Mouse (Mus musculus) Patski (cell line): ENCODE measurements around the gene Mical3. TPM values are rescaled to one million over a fixed set of nuclear protein-coding genes. Genes with fewer than 3 reads are reported as not detected.

Source experiments
- ATAC-seq: fragments of 100-300 bp; one replicate; pipeline ENCODE4 v1.8.0; 2021
- CTCF ChIA-PET: fragments of 350-600 bp; sonication (Branson Sonifier 250); formaldehyde crosslinking; loops from one replicate; lab custom pipeline; 2022; ENCODE audit warnings: inconsistent platforms; lab: Charles Lee
- POLR2A ChIA-PET: fragments of 350-600 bp; sonication (Branson Sonifier 250); formaldehyde crosslinking; loops from one replicate; lab custom pipeline; 2022; ENCODE audit warnings: antibody characterized with exemption, inconsistent platforms; lab: Charles Lee
- DNase-seq: peaks from one replicate; pipeline ENCODE4 v3.0.0-alpha.2; 2011; ENCODE audit warnings: low read depth, low spot score
- H3K27me3 ChIP-seq: fragments of 371-371 bp; one replicate; pipeline ENCODE4 v1.5.1; 2021
- CTCF ChIP-seq: fragments of 100-300 bp; IDR thresholded peaks from one replicate; pipeline ENCODE4 v1.5.1; 2021
- in situ Hi-C: fragments of 300-500 bp; cut with MboI; formaldehyde crosslinking; loops from 3 replicates; pipeline ENCODE4 v1.11.1; 2018; ENCODE audit warnings: low pct_unique_long_range_greater_than_20kb, mixed read lengths
- polyA plus RNA-seq: library from polyadenylated mRNA; unstranded; gene quantifications from one replicate; pipeline ENCODE4 v1.2.3, GENCODE M21; 2021

Mical3 gene
- polyA plus RNA-seq, 1 experiment from 2014 or later: 47.3 TPM

- ChIA-PET POLR2A (no interaction called here), CTCF (interaction anchor here (1.2 kb wide), 1 partner anchor 9 kb away, joined by 4 read pairs; no protein-coding TSS in a partner anchor)
- ATAC-seq: no peak
- H3K27me3 ChIP-seq: no peaks in the 10 kb centered on the region
- no peak for TF ChIP-seq CTCF
- in situ Hi-C loops: no loop called here
- no peak for DNase-seq
Observed at GRCm38 (mm10) chr6:121063771-121064170, 67.0 kb downstream of the Mical3 start.

- H3K27me3 ChIP-seq: no peaks in the 10 kb centered on the region
- POLR2A ChIA-PET: no interaction called here
- no peak for TF ChIP-seq CTCF
- ATAC-seq (no peak), DNase-seq (no peak)
- CTCF ChIA-PET: no interaction called here
- in situ Hi-C loops: no loop called here
Observed at GRCm38 (mm10) chr6:121062891-121063408, 67.8 kb downstream of the Mical3 start.

- no peak for TF ChIP-seq CTCF
- ATAC-seq (no peak), DNase-seq (no peak)
- no peaks in the 10 kb centered on the region for H3K27me3 ChIP-seq
- CTCF ChIA-PET: interaction anchor here (1.0 to 1.6 kb wide), 2 partner anchors 8 to 71 kb away, joined by 3 to 5 read pairs; no protein-coding TSS in a partner anchor
- POLR2A ChIA-PET: interaction anchor here (1.0 kb wide), 1 partner anchor 8 kb away, joined by 4 read pairs; no protein-coding TSS in a partner anchor
- in situ Hi-C loops: no loop called here
Observed at GRCm38 (mm10) chr6:121058039-121058438, 72.8 kb downstream of the Mical3 start.

GRCm38 (mm10) chr6:121057181-121057956 is 73.4 kb downstream of the Mical3 start:
- DNase-seq (no peak), ATAC-seq (no peak)

GRCm38 (mm10) chr6:121055496-121055895 is 75.3 kb downstream of the Mical3 start:
- ChIA-PET POLR2A (no interaction called here), CTCF (no interaction called here)
- no peak for TF ChIP-seq CTCF
- DNase-seq: no peak
- ATAC-seq: no peak
- in situ Hi-C loops: no loop called here
- H3K27me3 ChIP-seq: no peaks in the 10 kb centered on the region

More at GRCm38 (mm10) chr6:121057181-121057956, 73.4 kb downstream of the Mical3 start:
- ChIA-PET POLR2A (interaction anchor here (1.0 kb wide), 1 partner anchor 9 kb away, joined by 4 read pairs; no protein-coding TSS in a partner anchor), CTCF (interaction anchor here (1.0 to 1.6 kb wide), 2 partner anchors 9 to 70 kb away, joined by 3 to 5 read pairs; no protein-coding TSS in a partner anchor)
- no peak for TF ChIP-seq CTCF
- in situ Hi-C loops: no loop called here
- H3K27me3 ChIP-seq: no peaks in the 10 kb centered on the region

- no peak for ATAC-seq
- POLR2A ChIA-PET: no interaction called here
- DNase-seq: no peak
- no peaks in the 10 kb centered on the region for H3K27me3 ChIP-seq
- in situ Hi-C loops: no loop called here
- no peak for TF ChIP-seq CTCF
- CTCF ChIA-PET: no interaction called here
Observed at GRCm38 (mm10) chr6:121054908-121055307, 75.9 kb downstream of the Mical3 start.

GRCm38 (mm10) chr6:121054340-121054739 is 76.5 kb downstream of the Mical3 start:
- no peak for ATAC-seq
- ChIA-PET CTCF (no interaction called here), POLR2A (interaction anchor here (0.6 kb wide), 1 partner anchor 41 kb away, joined by 3 read pairs; no protein-coding TSS in a partner anchor)
- no peak for TF ChIP-seq CTCF
- H3K27me3 ChIP-seq: no peaks in the 10 kb centered on the region
- no peak for DNase-seq
- in situ Hi-C loops: no loop called here

GRCm38 (mm10) chr6:121053585-121054112 is 77.2 kb downstream of the Mical3 start:
- ATAC-seq (no peak), DNase-seq (no peak)
- no peak for TF ChIP-seq CTCF
- no peaks in the 10 kb centered on the region for H3K27me3 ChIP-seq
- POLR2A ChIA-PET: no interaction called here
- CTCF ChIA-PET: no interaction called here
- in situ Hi-C loops: no loop called here

- ATAC-seq (no peak), DNase-seq (no peak)
- H3K27me3 ChIP-seq: no peaks in the 10 kb centered on the region
- in situ Hi-C loops: no loop called here
- CTCF ChIA-PET: no interaction called here
- POLR2A ChIA-PET: interaction anchor here (0.8 kb wide), 1 partner anchor 57 kb away, joined by 3 read pairs; no protein-coding TSS in a partner anchor
- no peak for TF ChIP-seq CTCF
Observed at GRCm38 (mm10) chr6:121051972-121052629, 78.7 kb downstream of the Mical3 start.

GRCm38 (mm10) chr6:121051411-121051810 is 79.4 kb downstream of the Mical3 start:
- in situ Hi-C loops: no loop called here
- TF ChIP-seq CTCF: no peak
- ATAC-seq (no peak), DNase-seq (no peak)
- POLR2A ChIA-PET: no interaction called here
- CTCF ChIA-PET: no interaction called here
- no peaks in the 10 kb centered on the region for H3K27me3 ChIP-seq
